Mouse (Mus musculus) brain, adult 2 months (tissue): ENCODE data around the gene Dnajc19.

Experiments used
- DNase-seq: peaks from one replicate; pipeline ENCODE4 v3.0.0; 2011; ENCODE audit warnings: low read depth, low spot score

Gene Dnajc19

DNA sequence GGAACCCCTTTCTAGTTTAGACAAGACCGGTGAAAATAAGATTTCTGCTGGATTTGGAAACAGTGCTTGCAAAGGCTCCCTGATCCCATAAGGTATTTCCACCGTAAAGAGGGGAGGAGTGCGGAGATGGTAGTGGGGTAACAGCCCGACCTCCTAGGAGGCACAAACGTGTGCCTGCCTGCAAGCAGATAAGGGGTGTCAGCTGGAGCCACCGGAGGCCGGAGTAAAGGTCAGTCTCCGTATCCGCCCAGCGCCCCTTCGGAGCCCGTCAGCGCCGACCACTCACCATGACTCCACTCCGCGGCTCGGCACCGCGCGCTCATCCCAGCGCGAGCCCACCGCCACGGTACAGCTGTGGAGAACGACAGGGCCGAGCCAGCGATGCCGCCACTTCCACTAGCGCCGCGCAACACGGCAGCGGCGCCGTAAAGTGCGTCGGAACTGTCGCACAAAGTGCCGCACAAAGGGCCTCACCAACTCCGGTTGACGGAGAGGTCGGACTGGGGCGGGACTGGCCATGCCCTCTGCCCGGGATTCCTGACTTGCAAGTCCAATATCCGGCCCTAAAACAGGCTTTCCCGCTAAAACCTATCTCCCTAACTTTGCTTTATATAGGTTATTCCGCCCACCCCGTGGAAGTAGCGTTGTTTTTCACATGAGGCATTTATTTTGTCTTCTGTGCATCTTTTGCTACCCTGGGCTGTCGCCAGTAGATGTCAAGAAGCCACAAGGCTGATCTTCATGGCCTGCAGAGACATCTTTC lies at the start of gene Dnajc19:
Gene Dnajc19 (minus strand): TSS at position 422 of the 763 bp plus-strand sequence.
- DNase-seq, result peak; percentile 98

DNA sequence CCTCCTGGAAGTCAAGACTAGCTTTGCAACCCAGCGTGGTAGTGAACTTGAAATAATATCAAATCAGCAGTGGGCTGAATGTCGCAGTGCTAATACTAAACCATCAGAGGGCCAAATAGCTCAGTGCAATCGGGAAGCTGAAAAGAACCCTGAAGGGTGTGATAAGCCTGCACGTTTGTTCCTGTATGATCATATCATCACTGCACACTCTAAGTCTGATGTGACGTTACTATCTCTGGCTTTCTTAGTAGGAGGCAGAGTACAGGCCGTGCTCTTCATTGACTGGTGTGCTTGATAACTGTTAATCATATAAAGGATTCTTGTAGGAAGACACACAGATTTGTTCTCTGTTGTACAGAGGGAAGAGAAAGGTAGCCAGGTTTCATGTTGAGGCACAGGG lies 48.8 kb upstream of the Dnajc19 start:
- no peak for DNase-seq

DNA sequence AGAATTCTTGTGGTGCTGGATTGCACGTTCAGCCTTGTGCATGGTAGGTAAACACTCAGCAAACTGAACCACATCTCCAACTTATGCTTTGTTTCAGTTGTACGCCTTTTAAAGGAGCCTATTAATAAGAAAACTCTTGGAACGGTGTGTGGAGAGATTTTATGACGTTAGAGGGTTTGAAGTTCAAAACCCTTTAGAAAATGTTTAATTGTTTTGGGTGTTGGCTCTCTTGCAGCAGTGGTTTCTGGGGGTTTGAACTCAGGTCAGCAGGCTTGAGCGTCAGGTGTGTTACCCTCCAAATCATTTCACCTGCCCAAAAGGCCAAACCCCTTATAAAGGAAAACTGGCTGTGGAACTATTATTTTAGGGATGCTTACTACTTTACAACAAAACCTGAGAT lies 40.2 kb upstream of the Dnajc19 start:
- DNase-seq, result no peak

DNA sequence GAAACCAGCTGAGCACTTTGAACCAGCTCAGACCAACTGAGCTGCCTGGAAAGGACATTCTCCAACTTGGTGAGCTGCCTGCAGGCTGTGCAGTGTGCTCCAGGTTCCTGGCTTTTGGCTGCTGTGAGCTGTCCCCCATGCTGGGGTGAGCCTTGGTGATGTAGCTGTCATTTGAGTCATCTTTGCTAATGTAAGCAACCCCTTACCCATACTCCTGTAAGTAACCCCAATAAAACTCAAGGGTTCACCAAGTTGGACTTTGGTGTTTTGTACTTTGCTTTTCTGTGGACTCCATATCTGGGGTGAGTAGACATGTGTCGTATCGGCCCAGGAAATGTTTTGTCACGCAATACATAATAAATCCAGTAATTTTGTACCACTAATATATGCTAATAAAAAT lies 39.7 kb upstream of the Dnajc19 start:
- DNase-seq, result no peak

- DNase-seq, result peak; percentile 69
Measured at GRCm38 (mm10) chr3:34119869-34120268, 38.7 kb upstream of the Dnajc19 start.

- DNase-seq, result peak; percentile 77
Measured at GRCm38 (mm10) chr3:34115806-34116205, 34.7 kb upstream of the Dnajc19 start.

DNA sequence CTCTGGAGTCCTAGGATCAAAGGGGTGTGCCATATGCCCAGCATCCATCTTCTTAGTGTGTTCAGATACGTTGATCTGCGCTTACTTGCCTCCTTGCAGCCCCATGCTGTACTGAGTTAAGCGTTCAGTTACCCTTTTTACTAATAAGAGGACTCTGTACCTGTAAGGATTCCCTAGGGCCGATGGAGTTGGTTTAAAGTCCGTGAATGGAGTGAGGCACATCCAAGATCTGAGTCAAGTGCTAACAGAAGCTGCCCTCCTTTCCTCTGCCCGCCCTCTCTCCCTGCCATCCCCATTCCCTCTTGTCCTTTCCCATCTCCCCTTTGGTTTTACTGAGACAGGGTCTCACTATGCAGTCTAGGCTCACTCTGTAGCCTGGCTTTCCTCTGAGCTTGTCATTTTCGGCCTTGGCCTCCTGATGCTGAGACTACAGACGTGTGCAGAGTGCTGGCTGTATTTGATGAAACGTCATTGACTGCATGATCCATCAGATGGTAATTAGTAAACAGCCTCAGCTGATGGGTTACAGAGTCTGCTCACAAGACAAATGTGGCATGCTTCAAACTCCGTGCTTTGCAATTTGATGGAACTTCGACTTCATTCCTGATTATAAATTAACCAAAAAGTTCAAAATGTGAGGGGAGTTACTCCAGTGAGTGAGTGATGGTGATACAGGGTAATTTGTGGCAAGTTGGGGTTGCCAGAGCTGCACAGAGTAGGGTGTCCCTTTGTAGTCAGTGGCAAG lies 31.0 kb upstream of the Dnajc19 start:
- no peak for DNase-seq

- DNase-seq, result peak; percentile 57
Measured at GRCm38 (mm10) chr3:34107631-34108030, 26.5 kb upstream of the Dnajc19 start.

GRCm38 (mm10) chr3:34106421-34106820 lies 25.3 kb upstream of the Dnajc19 start:
- DNase-seq, result no peak

DNA sequence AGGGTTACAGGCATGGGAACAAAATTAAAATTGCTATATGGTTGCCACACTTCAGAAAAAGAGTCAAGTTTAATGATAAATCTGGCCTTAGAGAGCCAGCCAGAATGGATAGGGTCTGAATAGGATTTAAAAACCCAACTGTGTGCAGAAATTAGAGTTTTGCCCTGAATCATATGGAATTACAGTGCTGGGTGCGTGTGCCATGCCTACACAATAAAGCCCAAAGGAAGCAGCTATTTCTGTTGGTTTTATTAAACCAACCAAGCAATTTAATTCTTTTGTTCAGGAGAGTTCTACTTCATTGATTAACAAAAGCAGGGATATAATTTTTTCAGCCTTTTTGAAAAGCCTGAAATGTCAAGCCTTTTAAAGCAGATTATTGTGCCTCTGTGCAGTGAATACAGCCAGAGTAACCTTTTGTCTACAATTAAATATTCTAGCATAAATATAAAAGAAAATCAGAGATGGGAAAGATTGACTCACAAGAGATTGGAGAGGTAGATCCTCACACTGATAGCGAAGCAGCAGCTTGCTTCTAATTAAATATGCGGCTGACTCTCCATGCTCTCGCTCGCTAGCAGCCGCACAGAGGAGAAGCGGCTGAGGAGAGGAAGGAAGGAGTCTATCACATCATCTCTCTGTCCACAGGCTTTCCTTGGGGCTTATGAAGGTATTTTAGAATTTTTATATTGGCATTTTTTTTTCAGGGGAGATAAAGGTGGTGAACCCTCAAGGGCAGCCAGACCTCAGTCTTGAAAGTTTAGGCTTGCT lies 23.0 kb upstream of the Dnajc19 start:
- peak; percentile 47 for DNase-seq

GRCm38 (mm10) chr3:34102891-34103290 lies 21.8 kb upstream of the Dnajc19 start:
- DNase-seq, result no peak

DNA sequence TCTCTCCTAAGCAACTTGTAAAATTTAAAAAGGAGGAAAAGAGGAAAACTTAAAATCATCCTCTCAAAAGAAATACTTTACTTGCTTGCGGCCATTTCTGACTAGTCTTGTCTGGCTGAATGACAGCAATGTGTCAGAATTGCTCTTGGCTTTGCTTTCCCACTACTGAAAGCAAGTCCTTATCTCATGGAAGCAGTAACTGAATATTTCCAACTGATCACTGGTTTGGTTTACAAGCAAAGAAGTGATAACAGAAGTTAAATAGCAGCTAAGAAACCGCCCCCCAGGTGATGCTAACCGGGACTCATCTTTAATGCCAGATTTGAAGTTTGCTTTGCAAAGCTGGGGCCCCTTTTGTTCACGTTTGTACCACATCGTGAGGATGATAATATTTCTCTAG lies 2.5 kb upstream of the Dnajc19 start:
- no peak for DNase-seq

GRCm38 (mm10) chr3:34081929-34082328 lies 808 bp upstream of the Dnajc19 start:
- no peak for DNase-seq

- DNase-seq, result no peak
Measured at GRCm38 (mm10) chr3:34076058-34076759, 4.9 kb downstream of the Dnajc19 start.

DNA sequence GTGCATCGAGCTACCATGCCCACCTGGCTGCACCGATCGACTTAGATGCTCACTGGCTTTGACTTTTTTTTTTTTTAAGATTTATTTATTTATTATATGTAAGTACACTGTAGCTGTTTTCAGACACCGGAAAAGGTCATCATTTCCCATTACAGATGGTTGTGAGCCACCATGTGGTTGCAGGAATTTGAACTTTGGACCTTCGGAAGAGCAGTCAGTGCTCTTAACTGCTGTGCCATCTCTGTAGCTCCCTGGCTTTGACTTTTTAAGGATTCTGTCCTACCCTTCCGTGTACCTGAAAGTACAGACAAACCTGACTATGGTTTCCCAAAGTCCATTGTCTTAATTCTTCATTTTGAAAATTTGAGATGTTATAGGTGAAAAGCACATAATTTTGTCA lies 8.4 kb downstream of the Dnajc19 start:
- DNase-seq, result no peak

DNA sequence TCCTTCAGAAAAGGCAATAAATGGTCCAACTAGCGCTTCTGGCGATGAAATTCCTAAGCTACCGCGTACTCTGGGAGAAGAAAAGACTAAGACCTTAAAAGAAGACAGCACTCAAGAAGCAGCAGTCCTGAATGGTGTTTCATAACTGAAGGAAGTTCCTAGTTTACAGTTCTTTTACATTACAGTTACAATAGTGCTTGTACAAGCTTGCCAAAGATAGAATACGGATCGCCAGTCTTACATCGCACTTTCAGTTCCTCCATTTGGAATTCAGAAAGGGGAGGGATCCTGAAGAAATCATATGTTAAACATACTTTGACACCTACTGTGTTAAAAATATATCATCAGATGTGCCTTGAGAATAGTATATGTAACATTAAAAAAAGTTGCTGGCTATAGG lies 12.2 kb downstream of the Dnajc19 start:
- DNase-seq, result peak; percentile 29

DNA sequence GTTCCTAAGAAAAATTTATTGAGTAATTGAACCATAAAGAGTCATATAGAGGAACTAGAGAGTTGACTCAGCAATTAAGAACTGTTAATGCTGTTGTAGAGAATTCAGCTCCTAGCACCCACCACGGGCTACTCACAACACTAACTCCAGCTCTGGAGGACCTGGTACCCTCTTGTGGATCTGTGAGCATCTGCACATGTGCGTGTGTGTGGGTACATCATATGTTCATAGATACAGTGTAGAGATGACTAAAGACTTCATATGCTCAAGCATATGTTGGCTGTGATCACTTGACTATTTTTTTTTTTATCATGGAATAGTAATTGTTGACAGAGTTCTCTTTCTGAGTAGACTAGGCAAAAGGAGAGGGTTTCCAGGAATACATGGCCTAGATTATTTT lies 18.8 kb downstream of the Dnajc19 start:
- no peak for DNase-seq

GRCm38 (mm10) chr3:34041990-34042389 lies 39.1 kb downstream of the Dnajc19 start:
- no peak for DNase-seq

- DNase-seq, result no peak
Measured at GRCm38 (mm10) chr3:34035706-34036105, 45.4 kb downstream of the Dnajc19 start.

DNA sequence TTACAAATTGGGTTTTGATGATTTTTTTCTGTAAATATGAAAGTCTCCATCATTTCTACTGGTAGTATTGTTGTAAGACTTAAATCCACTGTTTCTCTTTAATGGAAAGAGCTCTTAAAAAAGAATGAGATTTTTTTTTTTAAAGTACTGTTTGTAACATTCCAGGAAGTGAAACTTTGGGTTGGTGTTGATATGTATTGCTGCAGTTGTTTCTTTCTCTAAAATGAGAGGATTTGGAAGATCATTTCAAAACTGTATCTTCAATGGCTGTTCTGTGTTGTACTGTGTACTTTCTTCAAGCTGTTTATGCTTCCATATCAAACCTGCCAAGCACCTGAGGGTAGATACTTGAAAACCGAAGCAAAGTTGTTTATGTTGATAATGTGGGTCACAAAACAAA lies 46.3 kb downstream of the Dnajc19 start:
- DNase-seq, result no peak

- DNase-seq, result no peak
Measured at GRCm38 (mm10) chr3:34033720-34034364, 47.3 kb downstream of the Dnajc19 start.
